Mouse (Mus musculus) spleen, adult 2 months (tissue): ENCODE data around the gene Nell1. TPM values are rescaled to one million over a fixed set of nuclear protein-coding genes. Genes with fewer than 3 reads are reported as not detected.
"Not testable (repeated sequence)": the region's sequence is repeated elsewhere in the genome, so short reads cannot be mapped to it uniquely, and the experiment has no call there.

Source experiments
- DNase-seq, 2 experiments: peaks; one replicate each; pipeline versions ENCODE4 v3.0.0 to v3.0.0-alpha.2; 2012 to 2021; ENCODE audit warnings: low spot score in 2 of 2, low read depth in 1 of 2
- H3K27ac ChIP-seq: fragments of 200-500 bp; 2 replicates; pipeline ENCODE4 v1.5.1; 2012; ENCODE audit warnings: low read length, inconsistent platforms; ENCODE audit not compliant: insufficient read depth
- H3K27me3 ChIP-seq: fragments of 200-500 bp; 2 replicates; pipeline ENCODE4 v1.6.1; 2012; ENCODE audit warnings: mild to moderate bottlenecking, moderate library complexity, low read length, inconsistent platforms; ENCODE audit not compliant: control insufficient read depth, insufficient read depth
- H3K36me3 ChIP-seq: fragments of 200-500 bp; 2 replicates; pipeline ENCODE4 v1.6.1; 2012; ENCODE audit warnings: mild to moderate bottlenecking, low read length, inconsistent platforms; ENCODE audit not compliant: control insufficient read depth, insufficient read depth
- H3K4me1 ChIP-seq: fragments of 200-500 bp; 2 replicates; pipeline ENCODE4 v1.6.1; 2011; ENCODE audit warnings: inconsistent platforms; ENCODE audit not compliant: control insufficient read depth, insufficient read depth, insufficient read length
- H3K4me3 ChIP-seq: fragments of 200-500 bp; 2 replicates; pipeline ENCODE4 v1.5.1; 2011; ENCODE audit warnings: mild to moderate bottlenecking, inconsistent platforms; ENCODE audit not compliant: insufficient read depth, insufficient read length; ENCODE audit errors: extremely low read depth
- CTCF ChIP-seq: fragments of 200-500 bp; IDR thresholded peaks from 2 replicates; pipeline ENCODE4 v1.5.1; 2011; ENCODE audit warnings: mild to moderate bottlenecking, inconsistent platforms; ENCODE audit not compliant: insufficient read depth, insufficient read length, insufficient replicate concordance; ENCODE audit errors: extremely low read depth
- POLR2A ChIP-seq: fragments of 200-500 bp; IDR thresholded peaks from 2 replicates; pipeline ENCODE4 v1.6.1; 2011; ENCODE audit warnings: low read depth, low read length, inconsistent platforms
- WGBS: fragments of 180-500 bp; shearing (Covaris S2); methylation state at CpG from one replicate; pipeline ENCODE4 v1.1.7; 2018; 5-methylcytosine and 5-hydroxymethylcytosine counted together
- polyA plus RNA-seq: library from polyadenylated mRNA; depleted of rRNA; stranded (reverse); fragments of >200 nt; gene quantifications from 2 replicates; pipeline ENCODE4 v1.2.3, GENCODE M21; 2012; rRNA removed

Nell1 gene
- not detected in 2 replicates for polyA plus RNA-seq

GRCm38 (mm10) chr7:49974841-49975440 is at the start of gene Nell1:
Gene Nell1 (plus strand): TSS chr7:49974864.
- 3% methylated on average over 48 of the region's 52 CpGs for WGBS
- Histone ChIP-seq H3K27me3 (peaks cover 11% of the 10 kb centered on the region), H3K4me3 (no peak within 1 kb of the TSS)

GRCm38 (mm10) chr7:49928571-49928970 is 46.1 kb upstream of the Nell1 start:
- Histone ChIP-seq H3K27ac (no peak overlapping the region), H3K36me3 (no peaks in the 10 kb centered on the region), H3K4me1 (no peaks in the 10 kb centered on the region), H3K4me3 (no peak overlapping the region), H3K27me3 (no peaks in the 10 kb centered on the region)
- TF ChIP-seq CTCF, result no peak
- no peak for TF ChIP-seq POLR2A
- no peak for DNase-seq
- 59% methylated on average over 3 of the region's 3 CpGs for WGBS

More at GRCm38 (mm10) chr7:49974841-49975440, at the start of gene Nell1:
- DNase-seq, result no peak
- no peaks in the 10 kb centered on the region for H3K4me1 ChIP-seq
- H3K36me3 ChIP-seq, result no peaks in the 10 kb centered on the region
- TF ChIP-seq POLR2A (no peak), CTCF (no peak)
- H3K27ac ChIP-seq, result no peak within 1 kb of the TSS

GRCm38 (mm10) chr7:49929999-49930398 is 44.7 kb upstream of the Nell1 start:
- H3K36me3 ChIP-seq, result no peaks in the 10 kb centered on the region
- TF ChIP-seq POLR2A (no peak), CTCF (no peak)
- 83% methylated on average over 4 of the region's 4 CpGs for WGBS
- H3K4me1 ChIP-seq, result no peaks in the 10 kb centered on the region
- no peak overlapping the region for H3K27ac ChIP-seq
- H3K27me3 ChIP-seq, result no peaks in the 10 kb centered on the region
- no peak for DNase-seq
- no peak overlapping the region for H3K4me3 ChIP-seq

GRCm38 (mm10) chr7:49933386-49934115 is 41.1 kb upstream of the Nell1 start:
- H3K27me3 ChIP-seq, H3K36me3 ChIP-seq, DNase-seq, H3K4me3 ChIP-seq, H3K27ac ChIP-seq, H3K4me1 ChIP-seq: not testable (repeated sequence)
- WGBS, result 86% methylated on average over 14 of the region's 14 CpGs

- 84% methylated on average over 3 of the region's 3 CpGs for WGBS
- no peak for TF ChIP-seq POLR2A
- TF ChIP-seq CTCF, result no peak
These were observed 37.8 kb upstream of the Nell1 start for GRCm38 (mm10) chr7:49936821-49937220.

GRCm38 (mm10) chr7:49942023-49942422 is 32.6 kb upstream of the Nell1 start:
- DNase-seq, result no peak
- Histone ChIP-seq H3K27ac (no peak overlapping the region), H3K4me1 (no peaks in the 10 kb centered on the region), H3K27me3 (no peaks in the 10 kb centered on the region), H3K36me3 (no peaks in the 10 kb centered on the region), H3K4me3 (no peak overlapping the region)
- WGBS, result 69% methylated on average over 3 of the region's 3 CpGs
- TF ChIP-seq CTCF (no peak), POLR2A (no peak)

More at GRCm38 (mm10) chr7:49936821-49937220, 37.8 kb upstream of the Nell1 start:
- no peaks in the 10 kb centered on the region for H3K27me3 ChIP-seq
- H3K4me3 ChIP-seq, result no peak overlapping the region
- H3K27ac ChIP-seq, result no peak overlapping the region
- no peaks in the 10 kb centered on the region for H3K36me3 ChIP-seq
- DNase-seq, result no peak
- no peaks in the 10 kb centered on the region for H3K4me1 ChIP-seq

- H3K4me1 ChIP-seq, result no peaks in the 10 kb centered on the region
- TF ChIP-seq CTCF (no peak), POLR2A (no peak)
These were observed 32.2 kb upstream of the Nell1 start for GRCm38 (mm10) chr7:49942490-49942889.

More at GRCm38 (mm10) chr7:49942490-49942889, 32.2 kb upstream of the Nell1 start:
- Histone ChIP-seq H3K4me3 (no peak overlapping the region), H3K36me3 (no peaks in the 10 kb centered on the region), H3K27ac (no peak overlapping the region), H3K27me3 (no peaks in the 10 kb centered on the region)
- WGBS, result 60% methylated on average over 5 of the region's 5 CpGs
- no peak for DNase-seq
